In genomic region chr8:70726721-70727120, GRCm38 (mm10) we compare ENCODE assay signal across 22 mouse cellular contexts. TPM values are rescaled to one million over a fixed set of nuclear protein-coding genes. Genes with fewer than 3 reads are reported as not detected.
"Had no signal": no experiment of that assay in that cellular context is flagged by ENCODE, and none has a peak within 500 bp of the region (broad histone marks: within the 10 kb centered on the region; RNA-seq: fewer than 3 reads in every experiment).

No protein-coding gene starts in this region.

- DNase-seq: liver, embryonic 13.5 days; thymus, adult 2 months; thymus, postnatal 25 days; thymus, postnatal 4 days had no signal

- H3K4me3 ChIP-seq: liver, embryonic 13.5 days; liver, embryonic 15.5 days; lung, embryonic 15.5 days; megakaryocyte, embryonic 14.5 days; midbrain, embryonic 12.5 days; midbrain, embryonic 15.5 days; neural tube, embryonic 12.5 days; stomach, embryonic 15.5 days had no signal

- H3K4me2 ChIP-seq: liver, embryonic 13.5 days; liver, embryonic 15.5 days; lung, embryonic 15.5 days; midbrain, embryonic 12.5 days; midbrain, embryonic 15.5 days; neural tube, embryonic 12.5 days; stomach, embryonic 15.5 days had no signal

- H3K36me3 ChIP-seq: liver, embryonic 13.5 days; liver, embryonic 15.5 days; lung, embryonic 15.5 days; midbrain, embryonic 12.5 days; midbrain, embryonic 15.5 days; neural tube, embryonic 12.5 days; stomach, embryonic 15.5 days had no signal

- H3K9me3 ChIP-seq: liver, embryonic 13.5 days; liver, embryonic 15.5 days; lung, embryonic 15.5 days; megakaryocyte, embryonic 14.5 days; midbrain, embryonic 12.5 days; midbrain, embryonic 15.5 days; neural tube, embryonic 12.5 days; stomach, embryonic 15.5 days had no signal

- H3K9ac ChIP-seq: liver, embryonic 13.5 days; liver, embryonic 15.5 days; liver, postnatal 0 days; lung, embryonic 15.5 days; midbrain, embryonic 12.5 days; midbrain, embryonic 15.5 days; neural tube, embryonic 12.5 days; stomach, embryonic 15.5 days had no signal

- H3K4me1 ChIP-seq: neural tube, embryonic 12.5 days had no signal

- H3K27ac ChIP-seq: liver, embryonic 13.5 days; liver, embryonic 15.5 days; lung, embryonic 15.5 days; macrophage; midbrain, embryonic 12.5 days; midbrain, embryonic 15.5 days; neural tube, embryonic 12.5 days; stomach, embryonic 15.5 days; stomach, postnatal 0 days had no signal

- ATAC-seq: liver, postnatal 0 days; lung, postnatal 0 days; midbrain, embryonic 15.5 days had no signal

RNA-seq across cellular contexts. Expression of gene Pde4c, which starts 3.2 kb away (rescaled TPM):
- polyA plus RNA-seq: macrophage had no signal

RNA-seq across cellular contexts. Expression of gene Gm3336, which starts 8.4 kb away (rescaled TPM):
- total RNA-seq: midbrain, postnatal 0 days; monocyte, adult 5-6 weeks; neutrophil, adult 5-6 weeks had no signal
- polyA plus RNA-seq: liver, embryonic 13.5 days; lung, embryonic 15.5 days; macrophage; midbrain, embryonic 12.5 days; midbrain, embryonic 15.5 days; midbrain, postnatal 0 days; neural tube, embryonic 12.5 days; neural tube, embryonic 14.5 days had no signal

RNA-seq across cellular contexts. Expression of gene Iqcn, which starts 23.5 kb away (rescaled TPM):
- total RNA-seq: megakaryocyte progenitor cell, adult 5-6 weeks had no signal
- polyA plus RNA-seq: liver, embryonic 13.5 days; liver, postnatal 0 days; lung, adult 2 months; macrophage; neural tube, embryonic 14.5 days; stomach, embryonic 15.5 days; stomach, postnatal 0 days; urinary bladder, adult 2 months had no signal
